Mouse (Mus musculus): ENCODE measurements at regions not wholly inside any gene's neighbourhood (a gene's known extent, or its start where the extent isn't known, plus 50 kb on each side); places are given as distances from the start of the nearest gene placed in this dataset.

- TF ChIP-seq GATA2 (IDR thresholded peaks at IDR 0.05; ENCODE audit: borderline replicate concordance, low read depth, low read length) (no peak), CTCF (IDR thresholded peaks at IDR 0.05; ENCODE audit: low read depth, low read length) (no peak), POLR2AphosphoS5 (IDR thresholded peaks at IDR 0.05; ENCODE audit: insufficient replicate concordance, low read depth, low read length) (no peak), TAL1 (conservative IDR thresholded peaks at IDR 0.05; ENCODE audit: low read depth, low read length) (no peak), GATA1 (IDR thresholded peaks at IDR 0.05; ENCODE audit: borderline replicate concordance, low read length) (no peak)
- no peak for DNase-seq (ENCODE audit: low spot score)
- Histone ChIP-seq H3K36me3 (replicated peaks) (no peaks in the 10 kb centered on the region), H3K4me3 (ENCODE audit: low read depth, low read length) (no peak overlapping the region), H3K9me3 (replicated peaks) (no peaks in the 10 kb centered on the region), H3K4me1 (ENCODE audit: insufficient read depth, low read depth, low read length) (no peaks in the 10 kb centered on the region), H3K27me3 (ENCODE audit: insufficient read depth, low read length) (peaks cover 10% of the 10 kb centered on the region; the same call in 1 of the 2 replicates)
- no peak for ATAC-seq (ENCODE audit: extremely low read depth, insufficient number of reproducible peaks, low FRiP score, poor library complexity, severe bottlenecking)
Observed at GRCm38 (mm10) chr13:99057293-99057588, 72.9 kb upstream of the 1700024P04Rik start.

- Histone ChIP-seq H3K36me3 (replicated peaks) (no peaks in the 10 kb centered on the region), H3K4me1 (ENCODE audit: insufficient read depth, low read depth, low read length) (no peaks in the 10 kb centered on the region), H3K4me3 (ENCODE audit: low read depth, low read length) (no peak overlapping the region), H3K27me3 (ENCODE audit: insufficient read depth, low read length) (peaks cover 10% of the 10 kb centered on the region; the same call in 1 of the 2 replicates), H3K9me3 (replicated peaks) (no peaks in the 10 kb centered on the region)
- DNase-seq (ENCODE audit: low spot score) (no peak), ATAC-seq (ENCODE audit: extremely low read depth, insufficient number of reproducible peaks, low FRiP score, poor library complexity, severe bottlenecking) (no peak)
- no peak for TF ChIP-seq GATA1 (IDR thresholded peaks at IDR 0.05; ENCODE audit: borderline replicate concordance, low read length)
- no peak for TF ChIP-seq POLR2AphosphoS5 (IDR thresholded peaks at IDR 0.05; ENCODE audit: insufficient replicate concordance, low read depth, low read length)
- TF ChIP-seq GATA2 (IDR thresholded peaks at IDR 0.05; ENCODE audit: borderline replicate concordance, low read depth, low read length), result no peak
- no peak for TF ChIP-seq CTCF (IDR thresholded peaks at IDR 0.05; ENCODE audit: low read depth, low read length)
- TF ChIP-seq TAL1 (conservative IDR thresholded peaks at IDR 0.05; ENCODE audit: low read depth, low read length), result no peak
Observed at GRCm38 (mm10) chr13:99056432-99057292, 72.3 kb upstream of the 1700024P04Rik start.

GRCm38 (mm10) chr13:99055609-99056321 lies 71.4 kb upstream of the 1700024P04Rik start:
- no peaks in the 10 kb centered on the region for H3K36me3 ChIP-seq (replicated peaks)
- H3K4me1 ChIP-seq (ENCODE audit: insufficient read depth, low read depth, low read length), result no peaks in the 10 kb centered on the region
- DNase-seq (ENCODE audit: low spot score) (no peak), ATAC-seq (ENCODE audit: extremely low read depth, insufficient number of reproducible peaks, low FRiP score, poor library complexity, severe bottlenecking) (no peak)
- no peak overlapping the region for H3K4me3 ChIP-seq (ENCODE audit: low read depth, low read length)
- no peaks in the 10 kb centered on the region for H3K9me3 ChIP-seq (replicated peaks)
- peaks cover 11% of the 10 kb centered on the region; the same call in 1 of the 2 replicates for H3K27me3 ChIP-seq (ENCODE audit: insufficient read depth, low read length)
- TF ChIP-seq GATA2 (IDR thresholded peaks at IDR 0.05; ENCODE audit: borderline replicate concordance, low read depth, low read length), result no peak
- no peak for TF ChIP-seq CTCF (IDR thresholded peaks at IDR 0.05; ENCODE audit: low read depth, low read length)
- TF ChIP-seq POLR2AphosphoS5 (IDR thresholded peaks at IDR 0.05; ENCODE audit: insufficient replicate concordance, low read depth, low read length), result no peak
- TF ChIP-seq GATA1 (IDR thresholded peaks at IDR 0.05; ENCODE audit: borderline replicate concordance, low read length), result no peak
- no peak for TF ChIP-seq TAL1 (conservative IDR thresholded peaks at IDR 0.05; ENCODE audit: low read depth, low read length)

GRCm38 (mm10) chr13:99052076-99052475 lies 67.7 kb upstream of the 1700024P04Rik start:
- H3K4me3 ChIP-seq (ENCODE audit: low read depth, low read length), result no peak overlapping the region
- ATAC-seq (ENCODE audit: extremely low read depth, insufficient number of reproducible peaks, low FRiP score, poor library complexity, severe bottlenecking) (no peak), DNase-seq (ENCODE audit: low spot score) (no peak)
- no peak for TF ChIP-seq GATA1 (IDR thresholded peaks at IDR 0.05; ENCODE audit: borderline replicate concordance, low read length)
- no peak for TF ChIP-seq GATA2 (IDR thresholded peaks at IDR 0.05; ENCODE audit: borderline replicate concordance, low read depth, low read length)
- TF ChIP-seq CTCF (IDR thresholded peaks at IDR 0.05; ENCODE audit: low read depth, low read length), result no peak
- TF ChIP-seq POLR2AphosphoS5 (IDR thresholded peaks at IDR 0.05; ENCODE audit: insufficient replicate concordance, low read depth, low read length), result no peak
- TF ChIP-seq TAL1 (conservative IDR thresholded peaks at IDR 0.05; ENCODE audit: low read depth, low read length), result no peak
- no peaks in the 10 kb centered on the region for H3K9me3 ChIP-seq (replicated peaks)
- H3K27me3 ChIP-seq (ENCODE audit: insufficient read depth, low read length), result peaks cover 16% of the 10 kb centered on the region; the same call in 1 of the 2 replicates
- no peaks in the 10 kb centered on the region for H3K36me3 ChIP-seq (replicated peaks)
- no peaks in the 10 kb centered on the region for H3K4me1 ChIP-seq (ENCODE audit: insufficient read depth, low read depth, low read length)

- no peaks in the 10 kb centered on the region for H3K9me3 ChIP-seq (replicated peaks)
- H3K36me3 ChIP-seq (replicated peaks), result no peaks in the 10 kb centered on the region
- H3K27me3 ChIP-seq (ENCODE audit: insufficient read depth, low read length), result peaks cover 17% of the 10 kb centered on the region; the same call in 1 of the 2 replicates
- DNase-seq (ENCODE audit: low spot score) (no peak), ATAC-seq (ENCODE audit: extremely low read depth, insufficient number of reproducible peaks, low FRiP score, poor library complexity, severe bottlenecking) (no peak)
- H3K4me3 ChIP-seq (ENCODE audit: low read depth, low read length), result no peak overlapping the region
- TF ChIP-seq GATA1 (IDR thresholded peaks at IDR 0.05; ENCODE audit: borderline replicate concordance, low read length), result no peak
- no peak for TF ChIP-seq TAL1 (conservative IDR thresholded peaks at IDR 0.05; ENCODE audit: low read depth, low read length)
- TF ChIP-seq POLR2AphosphoS5 (IDR thresholded peaks at IDR 0.05; ENCODE audit: insufficient replicate concordance, low read depth, low read length), result no peak
- TF ChIP-seq CTCF (IDR thresholded peaks at IDR 0.05; ENCODE audit: low read depth, low read length), result no peak
- no peak for TF ChIP-seq GATA2 (IDR thresholded peaks at IDR 0.05; ENCODE audit: borderline replicate concordance, low read depth, low read length)
- H3K4me1 ChIP-seq (ENCODE audit: insufficient read depth, low read depth, low read length), result no peaks in the 10 kb centered on the region
Observed at GRCm38 (mm10) chr13:99049699-99050098, 65.3 kb upstream of the 1700024P04Rik start.

- no peaks in the 10 kb centered on the region for H3K36me3 ChIP-seq (replicated peaks)
- H3K27me3 ChIP-seq (ENCODE audit: insufficient read depth, low read length), result peaks cover 13% of the 10 kb centered on the region; the same call in 1 of the 2 replicates
- no peak overlapping the region for H3K4me3 ChIP-seq (ENCODE audit: low read depth, low read length)
- ATAC-seq (ENCODE audit: extremely low read depth, insufficient number of reproducible peaks, low FRiP score, poor library complexity, severe bottlenecking) (no peak), DNase-seq (ENCODE audit: low spot score) (no peak)
- no peaks in the 10 kb centered on the region for H3K9me3 ChIP-seq (replicated peaks)
- TF ChIP-seq POLR2AphosphoS5 (IDR thresholded peaks at IDR 0.05; ENCODE audit: insufficient replicate concordance, low read depth, low read length) (no peak), GATA1 (IDR thresholded peaks at IDR 0.05; ENCODE audit: borderline replicate concordance, low read length) (no peak), GATA2 (IDR thresholded peaks at IDR 0.05; ENCODE audit: borderline replicate concordance, low read depth, low read length) (no peak), CTCF (IDR thresholded peaks at IDR 0.05; ENCODE audit: low read depth, low read length) (no peak), TAL1 (conservative IDR thresholded peaks at IDR 0.05; ENCODE audit: low read depth, low read length) (no peak)
- H3K4me1 ChIP-seq (ENCODE audit: insufficient read depth, low read depth, low read length), result no peaks in the 10 kb centered on the region
Observed at GRCm38 (mm10) chr13:99048651-99049100, 64.3 kb upstream of the 1700024P04Rik start.

Measured in G1E (cell line).